Mouse (Mus musculus) liver, postnatal 0 days (tissue): ENCODE results near the gene S100a1.

ENCODE experiments used
- CTCF ChIP-seq: sonication (generic); IDR thresholded peaks from 2 replicates; pipeline ENCODE4 v1.5.1; 2016; ENCODE audit warnings: antibody characterized with exemption, low read depth
- EP300 ChIP-seq: IDR thresholded peaks from 2 replicates; pipeline ENCODE4 v1.6.1; 2016; ENCODE audit warnings: antibody characterized with exemption, low read depth, mild to moderate bottlenecking

DNA sequence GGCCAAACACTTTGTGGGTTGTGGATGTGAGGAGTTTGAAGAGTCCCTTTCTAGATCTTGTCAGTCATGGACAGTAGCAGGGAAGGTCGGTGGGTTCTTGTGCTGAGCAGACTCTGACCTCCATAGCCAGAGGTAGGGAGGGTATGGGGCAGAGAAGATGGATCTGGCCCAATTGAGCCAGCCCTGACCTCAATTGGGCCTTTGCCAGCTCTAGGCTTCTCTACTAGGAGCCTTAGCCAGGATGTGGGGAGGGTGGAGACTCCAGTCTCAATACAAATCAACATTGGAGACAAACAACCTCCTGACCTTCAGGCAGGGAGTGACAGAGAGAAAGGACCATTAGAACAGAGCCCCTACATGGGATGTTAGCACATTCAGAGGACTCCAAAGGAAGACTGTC lies 1.1 kb upstream of the S100a1 start:
- TF ChIP-seq CTCF (no peak), EP300 (no peak)
